9 mouse cellular contexts compared by ENCODE assay signal in genomic region chr8:127190350-127190749, GRCm38 (mm10).
A peak's percentile ranks its signal among the peaks of the same experiment; 100 is the strongest.
DNase-seq lines count a peak whose midpoint lies in the region; ATAC-seq lines count a peak whose summit lies in the region.
"Had no signal": no experiment of that assay in that cellular context is flagged by ENCODE, and none has a peak within 500 bp of the region (broad histone marks: within the 10 kb centered on the region; RNA-seq: fewer than 3 reads in every experiment).

No protein-coding gene starts in this region.

- no peaks in the 10 kb centered on the region for H3K36me3 ChIP-seq in heart, embryonic 10.5 days
- H3K36me3 ChIP-seq in hindbrain, embryonic 11.5 days (ENCODE audit: control insufficient read depth, insufficient read depth, low read length), result no peaks in the 10 kb centered on the region
- no peaks in the 10 kb centered on the region for H3K36me3 ChIP-seq in midbrain, embryonic 16.5 days (ENCODE audit: control insufficient read depth, insufficient read depth, low read length)
- H3K36me3 ChIP-seq: limb, embryonic 13.5 days had no signal

- H3K9me3 ChIP-seq in heart, embryonic 10.5 days, result no peaks in the 10 kb centered on the region
- no peaks in the 10 kb centered on the region for H3K9me3 ChIP-seq in hindbrain, embryonic 11.5 days (ENCODE audit: control insufficient read depth, low read length)
- H3K9me3 ChIP-seq in midbrain, embryonic 16.5 days (replicated peaks; ENCODE audit: control insufficient read depth, low read length, poor library complexity, severe bottlenecking), result no peaks in the 10 kb centered on the region
- H3K9me3 ChIP-seq: limb, embryonic 13.5 days had no signal

- no peak overlapping the region for H3K9ac ChIP-seq in hindbrain, embryonic 11.5 days (ENCODE audit: low read depth, low read length)
- H3K9ac ChIP-seq in midbrain, embryonic 16.5 days (ENCODE audit: low read depth, low read length), result no peak overlapping the region
- H3K9ac ChIP-seq: limb, embryonic 13.5 days had no signal

- DNase-seq in heart, adult 8-10 months (ENCODE audit: low spot score), result peak; percentile 55
- DNase-seq in heart, embryonic 10.5 days (ENCODE audit: low spot score), result no peak
- DNase-seq in WW6 (ENCODE audit: low read depth, low spot score), result peak; percentile 40
- DNase-seq in hindbrain, embryonic 11.5 days (ENCODE audit: low spot score), result peak; percentile 72
- DNase-seq in left cerebral cortex, adult 8-10 months (ENCODE audit: low spot score in 2 of 2), result peak; percentile 26 to 34
- peak; percentile 18 for DNase-seq in thymus, postnatal 25 days

- ATAC-seq in common myeloid progenitor, adult 5-6 weeks (replicated peaks; ENCODE audit: low read depth, poor library complexity, severe bottlenecking), result peak; percentile 67
- no peak for ATAC-seq in hindbrain, embryonic 11.5 days (ENCODE audit: low FRiP score)
- no peak for ATAC-seq in midbrain, embryonic 16.5 days

- no peak overlapping the region for H3K4me2 ChIP-seq in hindbrain, embryonic 11.5 days (replicated peaks; ENCODE audit: low read depth, low read length)
- 0 out of 2 replicates have a peak overlapping the region, but pooled peaks have one; percentile 7 for H3K4me2 ChIP-seq in midbrain, embryonic 16.5 days (ENCODE audit: low read length)
- H3K4me2 ChIP-seq: limb, embryonic 13.5 days had no signal

- no peaks in the 10 kb centered on the region for H3K27me3 ChIP-seq in heart, embryonic 10.5 days (ENCODE audit: insufficient read depth, poor library complexity, severe bottlenecking)
- H3K27me3 ChIP-seq in hindbrain, embryonic 11.5 days (ENCODE audit: control insufficient read depth, insufficient read depth, low read length), result no peaks in the 10 kb centered on the region
- no peaks in the 10 kb centered on the region for H3K27me3 ChIP-seq in midbrain, embryonic 16.5 days (ENCODE audit: control insufficient read depth, insufficient read depth, low read depth, low read length)
- H3K27me3 ChIP-seq: limb, embryonic 13.5 days had no signal

- WGBS in heart, embryonic 10.5 days, result 51% methylated on average over 7 of the region's 7 CpGs
- 62% methylated on average over 7 of the region's 7 CpGs for WGBS in hindbrain, embryonic 11.5 days
- 33% methylated on average over 7 of the region's 7 CpGs for WGBS in midbrain, embryonic 16.5 days

- no peak overlapping the region for H3K27ac ChIP-seq in heart, embryonic 10.5 days
- H3K27ac ChIP-seq in hindbrain, embryonic 11.5 days (ENCODE audit: low read depth, low read length), result no peak overlapping the region
- H3K27ac ChIP-seq in midbrain, embryonic 16.5 days (ENCODE audit: low read length), result 0 out of 2 replicates have a peak overlapping the region, but pooled peaks have one; percentile 59
- H3K27ac ChIP-seq: limb, embryonic 13.5 days had no signal

- no peak overlapping the region for H3K4me3 ChIP-seq in heart, embryonic 10.5 days
- H3K4me3 ChIP-seq in hindbrain, embryonic 11.5 days (ENCODE audit: low read depth, low read length), result no peak overlapping the region
- H3K4me3 ChIP-seq in midbrain, embryonic 16.5 days (ENCODE audit: low read depth, low read length), result no peak overlapping the region
- H3K4me3 ChIP-seq: limb, embryonic 13.5 days had no signal

- peaks cover 51% of the 10 kb centered on the region for H3K4me1 ChIP-seq in heart, embryonic 10.5 days
- H3K4me1 ChIP-seq in hindbrain, embryonic 11.5 days (replicated peaks; ENCODE audit: control insufficient read depth, insufficient read depth, low read length), result no peaks in the 10 kb centered on the region
- peaks cover 51% of the 10 kb centered on the region for H3K4me1 ChIP-seq in midbrain, embryonic 16.5 days (ENCODE audit: control insufficient read depth, insufficient read depth, low read length)
